Mouse (Mus musculus): ENCODE measurements around the gene Olfr116. TPM values are rescaled to one million over a fixed set of nuclear protein-coding genes. Genes with fewer than 3 reads are reported as not detected.

Gene Olfr116
- total RNA-seq (2012; rRNA removed), result not detected in 2 replicates
- total RNA-seq (2014; rRNA removed), result not detected in 2 replicates
- not detected in 2 replicates for polyA plus RNA-seq (2012; ENCODE audit: insufficient read length, low read depth)

GRCm38 (mm10) chr17:37627009-37627408, at the start of gene Olfr116, which contains the start of gene Olfr115:
Gene Olfr116 (minus strand): TSS chr17:37627199.
Gene Olfr115 (minus strand): TSS chr17:37627109.
- Histone ChIP-seq H3K9ac (ENCODE audit: insufficient read depth, low read depth) (no peak within 1 kb of the TSS), H3K36me3 (replicated peaks in 1 of 2; ENCODE audit: control insufficient read depth in 1 of 2, insufficient read depth in 1 of 2, low read length in 1 of 2) (no peaks in the 10 kb centered on the region), H3K4me2 (ENCODE audit: insufficient read depth, low read depth, poor library complexity, severe bottlenecking) (no peak within 1 kb of the TSS), H3K4me1 (ENCODE audit: control insufficient read depth in 1 of 2, insufficient read depth in 2 of 2) (no peaks in the 10 kb centered on the region), H3K79me2 (replicated peaks; ENCODE audit: control insufficient read depth, extremely low read depth, insufficient read depth, poor library complexity, severe bottlenecking) (no peaks in the 10 kb centered on the region), H3K4me3 (replicated peaks in 1 of 3; ENCODE audit: low read depth in 2 of 3, low read length in 2 of 3, poor library complexity in 1 of 3) (no peak within 1 kb of the TSS), H3K27me3 (replicated peaks) (no peaks in the 10 kb centered on the region), H3K9me3 (replicated peaks; ENCODE audit: low read length) (peaks cover 4% of the 10 kb centered on the region), H3K27ac (ENCODE audit: insufficient read depth, low read depth) (no peak within 1 kb of the TSS)
- dilution Hi-C loops (cut with MboI; ENCODE audit: extremely low pct_ligation_motif_present, extremely low pct_unique_long_range_greater_than_20kb, low sequenced_read_pairs) (no loop called here), in situ Hi-C loops (cut with MboI; ENCODE audit: low pct_ligation_motif_present, low pct_unique_long_range_greater_than_20kb, low sequenced_read_pairs) (no loop called here)
- no peak for TF ChIP-seq ZMIZ1 (IDR thresholded peaks at IDR 0.05; ENCODE audit: low read depth, low read length)
- TF ChIP-seq E2F4 (IDR thresholded peaks at IDR 0.05; ENCODE audit: insufficient replicate concordance, low read depth, low read length), result no peak
- TF ChIP-seq HCFC1 (IDR thresholded peaks at IDR 0.05; ENCODE audit: low read depth, low read length), result no peak
- TF ChIP-seq PAX5 (IDR thresholded peaks at IDR 0.05; ENCODE audit: low read length), result no peak
- TF ChIP-seq CTCF (conservative IDR thresholded peaks at IDR 0.05 in 1 of 2, IDR thresholded peaks at IDR 0.05 in 1 of 2; ENCODE audit: low read depth in 2 of 2, low read length in 2 of 2), result no peak
- TF ChIP-seq KAT2A (IDR thresholded peaks at IDR 0.05; ENCODE audit: insufficient replicate concordance, low read length), result no peak
- TF ChIP-seq ZKSCAN1 (IDR thresholded peaks at IDR 0.05; ENCODE audit: borderline replicate concordance, low read depth, low read length), result no peak
- TF ChIP-seq JUN (IDR thresholded peaks at IDR 0.05; ENCODE audit: insufficient read depth, low read depth, low read length), result no peak
- no peak for TF ChIP-seq POLR2AphosphoS2 (IDR thresholded peaks at IDR 0.05; ENCODE audit: low read depth, low read length)
- no peak for TF ChIP-seq NRF1 (IDR thresholded peaks at IDR 0.05; ENCODE audit: low read depth, low read length)
- no peak for TF ChIP-seq BHLHE40 (IDR thresholded peaks at IDR 0.05; ENCODE audit: low read depth, low read length)
- TF ChIP-seq RCOR1 (conservative IDR thresholded peaks at IDR 0.05; ENCODE audit: low read depth, low read length), result no peak
- TF ChIP-seq MAZ (IDR thresholded peaks at IDR 0.05; ENCODE audit: low read depth, low read length), result no peak
- no peak for TF ChIP-seq GABPA (IDR thresholded peaks at IDR 0.05; ENCODE audit: insufficient replicate concordance, low read depth, low read length)
- no peak for TF ChIP-seq CHD2 (IDR thresholded peaks at IDR 0.05; ENCODE audit: low read length)
- no peak for TF ChIP-seq CHD1 (IDR thresholded peaks at IDR 0.05; ENCODE audit: low read depth, low read length)
- DNase-seq (ENCODE audit: extremely low read depth), result no peak

- Histone ChIP-seq H3K27me3 (replicated peaks) (no peaks in the 10 kb centered on the region), H3K9ac (ENCODE audit: insufficient read depth, low read depth) (no peak within 1 kb of the TSS), H3K4me3 (replicated peaks in 1 of 3; ENCODE audit: low read depth in 2 of 3, low read length in 2 of 3, poor library complexity in 1 of 3) (no peak within 1 kb of the TSS), H3K4me2 (ENCODE audit: insufficient read depth, low read depth, poor library complexity, severe bottlenecking) (no peak within 1 kb of the TSS), H3K79me2 (replicated peaks; ENCODE audit: control insufficient read depth, extremely low read depth, insufficient read depth, poor library complexity, severe bottlenecking) (no peaks in the 10 kb centered on the region), H3K27ac (ENCODE audit: insufficient read depth, low read depth) (no peak within 1 kb of the TSS), H3K4me1 (ENCODE audit: control insufficient read depth in 1 of 2, insufficient read depth in 2 of 2) (no peaks in the 10 kb centered on the region), H3K9me3 (replicated peaks; ENCODE audit: low read length) (peaks cover 2% of the 10 kb centered on the region), H3K36me3 (replicated peaks in 1 of 2; ENCODE audit: control insufficient read depth in 1 of 2, insufficient read depth in 1 of 2, low read length in 1 of 2) (no peaks in the 10 kb centered on the region)
- dilution Hi-C loops (cut with MboI; ENCODE audit: extremely low pct_ligation_motif_present, extremely low pct_unique_long_range_greater_than_20kb, low sequenced_read_pairs), result no loop called here
- in situ Hi-C loops (cut with MboI; ENCODE audit: low pct_ligation_motif_present, low pct_unique_long_range_greater_than_20kb, low sequenced_read_pairs), result no loop called here
- TF ChIP-seq UBTF (IDR thresholded peaks at IDR 0.05; ENCODE audit: low read depth, low read length) (no peak), MEF2A (IDR thresholded peaks at IDR 0.05; ENCODE audit: borderline replicate concordance, low read depth, low read length) (no peak), E2F4 (IDR thresholded peaks at IDR 0.05; ENCODE audit: insufficient replicate concordance, low read depth, low read length) (no peak), ZC3H11A (IDR thresholded peaks at IDR 0.05; ENCODE audit: low read depth, low read length) (no peak), SIN3A (IDR thresholded peaks at IDR 0.05; ENCODE audit: low read length) (no peak), CTCF (conservative IDR thresholded peaks at IDR 0.05 in 1 of 2, IDR thresholded peaks at IDR 0.05 in 1 of 2; ENCODE audit: low read depth in 2 of 2, low read length in 2 of 2) (no peak), ELF1 (IDR thresholded peaks at IDR 0.05; ENCODE audit: low read depth, low read length) (no peak), GABPA (IDR thresholded peaks at IDR 0.05; ENCODE audit: insufficient replicate concordance, low read depth, low read length) (no peak)
- DNase-seq (ENCODE audit: extremely low read depth), result no peak
Measured at GRCm38 (mm10) chr17:37666688-37667087, 39.7 kb upstream of the Olfr116 start, which contains the start of gene Olfr118. Gene Olfr118 (plus strand): TSS chr17:37666988.
